Mouse (Mus musculus) hindbrain, embryonic 11.5 days (tissue): ENCODE results near the gene Wdhd1. TPM values are rescaled to one million over a fixed set of nuclear protein-coding genes. Genes with fewer than 3 reads are reported as not detected.

Experiments
- ATAC-seq: fragments of 200-750 bp; cut with Nextera tagmentation; 2 replicates; pipeline ENCODE4 v1.8.0; 2017; ENCODE audit warnings: mild to moderate bottlenecking, moderate TSS enrichment, moderate library complexity; ENCODE audit not compliant: low FRiP score
- DNase-seq: peaks from one replicate; pipeline ENCODE4 v3.0.0-alpha.2; 2015; ENCODE audit warnings: low spot score
- H3K27ac ChIP-seq: fragments of 300-500 bp; sonication (generic); 2 replicates; pipeline ENCODE4 v1.5.1; 2014; ENCODE audit warnings: mild to moderate bottlenecking, low read depth, low read length
- H3K27me3 ChIP-seq: fragments of 300-500 bp; sonication (generic); 2 replicates; pipeline ENCODE4 v1.6.1; 2014; ENCODE audit warnings: mild to moderate bottlenecking, low read length, moderate library complexity, mixed read lengths; ENCODE audit not compliant: control insufficient read depth, insufficient read depth
- H3K36me3 ChIP-seq: fragments of 300-500 bp; sonication (generic); 2 replicates; pipeline ENCODE4 v1.6.1; 2014; ENCODE audit warnings: mild to moderate bottlenecking, low read length, moderate library complexity, mixed read lengths; ENCODE audit not compliant: control insufficient read depth, insufficient read depth
- H3K4me1 ChIP-seq: fragments of 300-500 bp; sonication (generic); replicated peaks from 2 replicates; pipeline ENCODE4 v1.6.1; 2014; ENCODE audit warnings: low read length, mixed read lengths; ENCODE audit not compliant: control insufficient read depth, insufficient read depth
- H3K4me2 ChIP-seq: fragments of 300-500 bp; sonication (generic); replicated peaks from 2 replicates; pipeline ENCODE4 v1.6.1; 2014; ENCODE audit warnings: mild to moderate bottlenecking, low read depth, low read length
- H3K4me3 ChIP-seq: fragments of 300-500 bp; sonication (generic); 2 replicates; pipeline ENCODE4 v1.5.1; 2014; ENCODE audit warnings: low read depth, low read length
- H3K9ac ChIP-seq: fragments of 300-500 bp; sonication (generic); 2 replicates; pipeline ENCODE4 v1.6.1; 2014; ENCODE audit warnings: low read depth, low read length
- H3K9me3 ChIP-seq: fragments of 300-500 bp; sonication (generic); 2 replicates; pipeline ENCODE4 v1.6.1; 2016; ENCODE audit warnings: low read length; ENCODE audit not compliant: control insufficient read depth
- WGBS: fragments of 180-500 bp; shearing (Covaris S2); extraction: QIAGEN DNeasy Blood & Tissue Kit; methylation state at CpG from one replicate; pipeline ENCODE4 v1.1.7; 2014; 5-methylcytosine and 5-hydroxymethylcytosine counted together
- polyA plus RNA-seq: library from polyadenylated mRNA; unstranded; fragments of >200 nt; fragmentation: Nextera tagmentation; extraction: Ambion mirVana; gene quantifications from 2 replicates; pipeline ENCODE4 v1.2.1, GENCODE M21; 2014

Gene Wdhd1
- polyA plus RNA-seq, 1 experiment from 2014 or later: 36.5 TPM

GRCm38 (mm10) chr14:47287021-47287420, 10.4 kb upstream of the Wdhd1 start:
- WGBS: 81% methylated on average over 4 of the region's 5 CpGs
- Histone ChIP-seq H3K4me1 (no peaks in the 10 kb centered on the region), H3K9ac (no peak overlapping the region), H3K9me3 (no peaks in the 10 kb centered on the region), H3K36me3 (no peaks in the 10 kb centered on the region), H3K4me3 (no peak overlapping the region), H3K27ac (no peak overlapping the region), H3K27me3 (no peaks in the 10 kb centered on the region), H3K4me2 (no peak overlapping the region)
- DNase-seq: no peak
- ATAC-seq: no peak

GRCm38 (mm10) chr14:47286215-47286614, 9.6 kb upstream of the Wdhd1 start:
- Histone ChIP-seq H3K9ac (no peak overlapping the region), H3K9me3 (no peaks in the 10 kb centered on the region), H3K36me3 (no peaks in the 10 kb centered on the region), H3K4me2 (no peak overlapping the region), H3K27me3 (no peaks in the 10 kb centered on the region), H3K4me3 (no peak overlapping the region), H3K4me1 (no peaks in the 10 kb centered on the region), H3K27ac (no peak overlapping the region)
- DNase-seq (no peak), ATAC-seq (no peak)
- 97% methylated on average over 1 of the region's 1 CpGs for WGBS

- Histone ChIP-seq H3K36me3 (no peaks in the 10 kb centered on the region), H3K9ac (no peak overlapping the region), H3K9me3 (no peaks in the 10 kb centered on the region), H3K4me1 (no peaks in the 10 kb centered on the region), H3K4me3 (no peak overlapping the region), H3K4me2 (no peak overlapping the region), H3K27ac (no peak overlapping the region), H3K27me3 (no peaks in the 10 kb centered on the region)
- ATAC-seq (no peak), DNase-seq (no peak)
- 100% methylated on average over 2 of the region's 2 CpGs for WGBS
Observed at GRCm38 (mm10) chr14:47285271-47285670, 8.6 kb upstream of the Wdhd1 start.

GRCm38 (mm10) chr14:47283568-47283967, 6.9 kb upstream of the Wdhd1 start:
- Histone ChIP-seq H3K27ac (no peak overlapping the region), H3K4me3 (no peak overlapping the region), H3K4me2 (no peak overlapping the region), H3K9me3 (no peaks in the 10 kb centered on the region), H3K27me3 (no peaks in the 10 kb centered on the region), H3K36me3 (no peaks in the 10 kb centered on the region), H3K4me1 (no peaks in the 10 kb centered on the region), H3K9ac (no peak overlapping the region)
- WGBS: 95% methylated on average over 7 of the region's 7 CpGs
- DNase-seq (no peak), ATAC-seq (no peak)

- no peak overlapping the region for H3K9ac ChIP-seq
- no peak overlapping the region for H3K27ac ChIP-seq
- no peaks in the 10 kb centered on the region for H3K27me3 ChIP-seq
- 92% methylated on average over 4 of the region's 4 CpGs for WGBS
- H3K9me3 ChIP-seq: no peaks in the 10 kb centered on the region
- no peak for DNase-seq
- H3K4me1 ChIP-seq: no peaks in the 10 kb centered on the region
- no peak for ATAC-seq
- no peak overlapping the region for H3K4me3 ChIP-seq
- no peak overlapping the region for H3K4me2 ChIP-seq
- H3K36me3 ChIP-seq: no peaks in the 10 kb centered on the region
Observed at GRCm38 (mm10) chr14:47281535-47281934, 4.9 kb upstream of the Wdhd1 start.

- Histone ChIP-seq H3K27me3 (no peaks in the 10 kb centered on the region), H3K9ac (no peak overlapping the region), H3K4me2 (no peak overlapping the region), H3K36me3 (no peaks in the 10 kb centered on the region), H3K27ac (no peak overlapping the region), H3K4me1 (no peaks in the 10 kb centered on the region), H3K9me3 (no peaks in the 10 kb centered on the region), H3K4me3 (no peak overlapping the region)
- ATAC-seq: no peak
- 79% methylated on average over 2 of the region's 2 CpGs for WGBS
- DNase-seq: no peak
Observed at GRCm38 (mm10) chr14:47279058-47279457, 2.4 kb upstream of the Wdhd1 start.

- peak overlapping the region; percentile 64 for H3K9ac ChIP-seq
- WGBS: 3% methylated on average over 22 of the region's 22 CpGs
- DNase-seq (no peak), ATAC-seq (peak; percentile 31)
- no peaks in the 10 kb centered on the region for H3K27me3 ChIP-seq
- peak overlapping the region; percentile 76 for H3K4me3 ChIP-seq
- H3K36me3 ChIP-seq: no peaks in the 10 kb centered on the region
- no peaks in the 10 kb centered on the region for H3K9me3 ChIP-seq
- H3K4me1 ChIP-seq: no peaks in the 10 kb centered on the region
- peak overlapping the region; percentile 58 for H3K4me2 ChIP-seq
- peak overlapping the region; percentile 94 for H3K27ac ChIP-seq
Observed at GRCm38 (mm10) chr14:47276036-47276603, 537 bp downstream of the Wdhd1 start.

- H3K27ac ChIP-seq: no peak overlapping the region
- no peaks in the 10 kb centered on the region for H3K9me3 ChIP-seq
- no peak for ATAC-seq
- no peaks in the 10 kb centered on the region for H3K27me3 ChIP-seq
- peak overlapping the region; percentile 58 for H3K4me2 ChIP-seq
- WGBS: 23% methylated on average over 3 of the region's 3 CpGs
- H3K4me3 ChIP-seq: peak overlapping the region; percentile 76
- no peaks in the 10 kb centered on the region for H3K4me1 ChIP-seq
- DNase-seq: peak; percentile 23
- no peak overlapping the region for H3K9ac ChIP-seq
- no peaks in the 10 kb centered on the region for H3K36me3 ChIP-seq
Observed at GRCm38 (mm10) chr14:47275417-47275816, 1.2 kb downstream of the Wdhd1 start.

- WGBS: 86% methylated on average over 3 of the region's 3 CpGs
- DNase-seq (no peak), ATAC-seq (no peak)
- Histone ChIP-seq H3K4me2 (no peak overlapping the region), H3K9me3 (no peaks in the 10 kb centered on the region), H3K36me3 (no peaks in the 10 kb centered on the region), H3K27ac (no peak overlapping the region), H3K4me3 (no peak overlapping the region), H3K9ac (no peak overlapping the region), H3K27me3 (no peaks in the 10 kb centered on the region), H3K4me1 (no peaks in the 10 kb centered on the region)
Observed at GRCm38 (mm10) chr14:47273751-47274150, 2.9 kb downstream of the Wdhd1 start.
